Mouse (Mus musculus): ENCODE data around the gene Lpin1. TPM values are rescaled to one million over a fixed set of nuclear protein-coding genes. Genes with fewer than 3 reads are reported as not detected.
A peak's percentile ranks its signal among the peaks of the same experiment; 100 is the strongest.

Lpin1 gene
- polyA plus RNA-seq, 1 experiment from 2014 or later = 4.9 TPM

DNA sequence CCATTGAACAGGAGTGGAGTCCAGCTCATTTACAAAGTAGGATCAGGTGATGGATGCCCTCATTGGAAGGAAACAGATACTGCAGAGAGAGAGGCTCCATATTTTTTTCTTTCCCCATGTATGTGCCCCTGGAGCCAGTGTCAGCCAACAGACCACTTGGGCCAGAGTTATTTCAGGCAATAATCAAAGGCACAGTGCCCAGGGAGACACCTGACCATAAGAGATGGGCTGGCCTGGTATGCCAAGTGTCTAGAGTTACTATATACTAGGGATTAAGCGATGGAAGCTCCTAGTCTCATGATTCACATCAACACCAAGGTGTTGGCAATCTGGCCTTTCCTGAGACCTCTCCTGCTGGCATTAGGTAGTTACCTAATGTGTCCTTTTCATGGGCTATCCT lies 97.8 kb downstream of the Lpin1 start:
- WGBS = 83% methylated on average over 1 of the region's 1 CpGs
- Histone ChIP-seq H3K4me3 (no peak overlapping the region), H3K27me3 (replicated peaks) (no peaks in the 10 kb centered on the region), H3K4me1 (peaks cover 13% of the 10 kb centered on the region), H3K9ac (no peak overlapping the region), H3K9me3 (no peaks in the 10 kb centered on the region), H3K4me2 (no peak overlapping the region), H3K27ac (replicated peaks) (no peak overlapping the region), H3K36me3 (no peaks in the 10 kb centered on the region)
- no peak for ATAC-seq (ENCODE audit: extremely low read depth, insufficient number of reproducible peaks, low FRiP score, low TSS enrichment)

DNA sequence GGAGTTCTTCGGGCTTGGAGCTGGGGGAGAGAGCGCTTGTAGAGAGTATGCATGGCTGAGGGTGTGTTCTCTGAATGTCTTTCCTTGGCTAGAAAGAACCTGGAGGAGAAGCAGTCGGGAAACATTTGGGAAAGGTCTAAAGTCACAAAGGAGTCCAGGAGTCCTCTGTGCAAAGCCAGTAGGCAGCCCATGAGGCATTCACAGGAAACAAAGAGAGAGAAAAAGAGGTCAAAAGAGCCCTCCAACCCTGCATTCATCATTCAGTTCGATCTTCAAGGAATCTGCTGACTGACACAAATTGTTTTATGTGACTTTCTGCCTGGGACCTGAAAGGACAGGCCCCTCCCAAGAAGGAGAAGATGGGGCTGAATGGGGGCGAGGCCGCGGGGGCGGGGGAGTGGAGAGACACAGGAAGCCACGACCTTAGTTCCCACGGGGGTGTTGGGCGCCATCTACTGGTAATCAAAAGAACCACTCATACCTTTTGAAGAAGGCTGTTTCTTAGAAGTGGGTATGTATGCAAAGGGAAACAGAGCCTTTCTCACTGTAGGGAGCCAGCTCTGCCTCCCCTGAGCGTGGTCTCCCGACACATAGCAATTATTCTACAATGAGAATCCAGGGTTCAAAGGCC lies 101.5 kb downstream of the Lpin1 start:
- no peak for ATAC-seq (ENCODE audit: extremely low read depth, insufficient number of reproducible peaks, low FRiP score, low TSS enrichment)
- Histone ChIP-seq H3K27me3 (replicated peaks) (no peaks in the 10 kb centered on the region), H3K4me1 (peaks cover 6% of the 10 kb centered on the region), H3K27ac (replicated peaks) (no peak overlapping the region), H3K9me3 (no peaks in the 10 kb centered on the region), H3K9ac (no peak overlapping the region), H3K36me3 (no peaks in the 10 kb centered on the region), H3K4me2 (peak overlapping the region; percentile 55), H3K4me3 (0 out of 2 replicates have a peak overlapping the region, but pooled peaks have one; percentile 4)
- WGBS = 19% methylated on average over 13 of the region's 13 CpGs

DNA sequence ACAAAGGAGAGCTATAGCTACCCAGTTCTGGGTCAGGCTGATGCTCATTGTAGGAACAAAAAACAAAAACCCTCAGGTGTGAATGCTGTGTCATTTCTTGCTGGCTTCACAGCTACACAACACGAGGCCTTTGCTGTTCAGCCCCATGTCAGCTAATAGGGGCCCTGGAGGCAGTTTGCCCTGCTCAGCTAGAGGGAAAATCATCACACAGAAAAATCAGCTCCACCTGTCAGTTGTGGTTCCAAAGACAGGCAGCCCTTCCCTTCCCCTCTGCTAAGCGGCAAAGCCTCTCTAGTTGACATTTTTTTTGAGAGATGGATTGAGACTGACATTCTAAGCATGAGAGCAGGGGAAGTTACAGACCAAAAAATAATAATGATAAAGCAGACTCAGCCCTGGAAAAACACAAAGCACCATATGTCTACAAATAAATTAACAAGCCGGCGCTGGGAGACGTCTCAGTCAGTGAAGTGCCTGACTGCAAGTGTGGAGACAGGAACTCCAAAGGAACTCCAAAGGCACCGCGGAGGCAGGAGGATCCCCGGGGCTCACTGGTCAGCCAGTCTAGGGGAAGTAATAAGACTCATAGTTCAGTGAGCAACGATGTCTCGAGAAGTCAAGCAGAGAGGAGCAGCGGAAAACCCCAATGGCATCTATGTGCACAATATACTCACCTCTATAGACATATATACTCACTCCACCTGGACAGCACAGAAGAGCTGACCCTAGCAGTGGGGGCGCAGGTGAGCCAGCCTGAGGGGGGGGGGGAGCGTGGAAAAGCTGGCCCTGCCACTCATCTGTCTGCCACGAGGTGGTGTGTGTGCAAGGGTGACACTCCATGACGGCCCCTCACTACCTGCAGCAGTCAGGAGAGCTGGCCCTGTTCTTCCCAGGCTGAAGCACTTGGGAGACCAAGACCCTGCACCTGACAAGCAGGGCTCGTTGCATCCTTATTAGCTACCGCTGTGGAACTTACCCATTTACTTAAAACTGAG lies 103.7 kb downstream of the Lpin1 start:
- no peaks in the 10 kb centered on the region for H3K27me3 ChIP-seq (replicated peaks)

GRCm38 (mm10) chr12:16504244-16504643 lies 106.5 kb downstream of the Lpin1 start:
- Histone ChIP-seq H3K9ac (no peak overlapping the region), H3K4me3 (no peak overlapping the region), H3K27ac (replicated peaks) (no peak overlapping the region), H3K27me3 (replicated peaks) (no peaks in the 10 kb centered on the region), H3K4me2 (no peak overlapping the region), H3K4me1 (peaks cover 5% of the 10 kb centered on the region), H3K36me3 (no peaks in the 10 kb centered on the region), H3K9me3 (peaks cover 8% of the 10 kb centered on the region)
- 82% methylated on average over 3 of the region's 3 CpGs for WGBS
- no peak for ATAC-seq (ENCODE audit: extremely low read depth, insufficient number of reproducible peaks, low FRiP score, low TSS enrichment)

More for the DNA sequence above, 103.7 kb downstream of the Lpin1 start:
- WGBS = 59% methylated on average over 17 of the region's 17 CpGs
- no peak overlapping the region for H3K9ac ChIP-seq
- no peaks in the 10 kb centered on the region for H3K36me3 ChIP-seq
- H3K4me3 ChIP-seq = no peak overlapping the region
- peaks cover 6% of the 10 kb centered on the region for H3K9me3 ChIP-seq
- H3K4me1 ChIP-seq = peaks cover 6% of the 10 kb centered on the region
- H3K4me2 ChIP-seq = no peak overlapping the region
- no peak for ATAC-seq (ENCODE audit: extremely low read depth, insufficient number of reproducible peaks, low FRiP score, low TSS enrichment)
- H3K27ac ChIP-seq (replicated peaks) = no peak overlapping the region

GRCm38 (mm10) chr12:16497960-16498359 lies 112.8 kb downstream of the Lpin1 start:
- Histone ChIP-seq H3K36me3 (no peaks in the 10 kb centered on the region), H3K9me3 (peaks cover 8% of the 10 kb centered on the region), H3K4me3 (no peak overlapping the region), H3K27ac (replicated peaks) (no peak overlapping the region), H3K4me2 (no peak overlapping the region), H3K9ac (no peak overlapping the region), H3K27me3 (replicated peaks) (no peaks in the 10 kb centered on the region), H3K4me1 (peaks cover 3% of the 10 kb centered on the region; the same call in 1 of the 2 replicates)
- no peak for ATAC-seq (ENCODE audit: extremely low read depth, insufficient number of reproducible peaks, low FRiP score, low TSS enrichment)
- WGBS = 21% methylated on average over 4 of the region's 4 CpGs

- Histone ChIP-seq H3K27me3 (replicated peaks) (no peaks in the 10 kb centered on the region), H3K9me3 (no peaks in the 10 kb centered on the region), H3K4me1 (no peaks in the 10 kb centered on the region), H3K9ac (no peak overlapping the region), H3K27ac (replicated peaks) (no peak overlapping the region), H3K36me3 (no peaks in the 10 kb centered on the region), H3K4me2 (no peak overlapping the region), H3K4me3 (no peak overlapping the region)
- ATAC-seq (ENCODE audit: extremely low read depth, insufficient number of reproducible peaks, low FRiP score, low TSS enrichment) = no peak
- whole genome bisulfite sequencing = 67% methylated on average over 6 of the region's 6 CpGs
Measured at GRCm38 (mm10) chr12:16492713-16493112, 118.1 kb downstream of the Lpin1 start.

GRCm38 (mm10) chr12:16488899-16489298 lies 121.9 kb downstream of the Lpin1 start:
- Histone ChIP-seq H3K9me3 (no peaks in the 10 kb centered on the region), H3K4me2 (no peak overlapping the region), H3K36me3 (no peaks in the 10 kb centered on the region), H3K4me1 (no peaks in the 10 kb centered on the region), H3K4me3 (no peak overlapping the region), H3K27ac (replicated peaks) (no peak overlapping the region), H3K27me3 (replicated peaks) (no peaks in the 10 kb centered on the region), H3K9ac (no peak overlapping the region)
- ATAC-seq (ENCODE audit: extremely low read depth, insufficient number of reproducible peaks, low FRiP score, low TSS enrichment) = no peak

DNA sequence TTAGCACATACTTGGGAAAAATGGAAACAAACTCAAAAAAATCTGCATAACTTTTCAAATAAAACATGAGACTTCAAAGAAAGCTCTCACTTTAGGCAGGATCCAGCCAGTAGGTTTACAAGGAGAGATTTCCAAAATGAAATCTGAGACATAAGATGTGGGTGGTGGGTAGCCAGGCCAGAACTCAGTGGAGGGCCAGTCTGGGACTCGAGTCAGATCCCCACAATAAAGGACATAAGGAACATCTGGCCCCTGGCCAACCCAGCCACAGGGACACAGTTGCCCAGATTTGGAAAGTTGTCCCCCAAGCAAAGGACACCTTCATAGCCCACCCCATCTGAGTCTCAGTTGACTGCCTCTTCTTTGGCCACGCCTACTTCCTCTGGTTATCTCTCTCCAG lies 123.3 kb downstream of the Lpin1 start:
- no peaks in the 10 kb centered on the region for H3K36me3 ChIP-seq
- H3K4me3 ChIP-seq = no peak overlapping the region
- no peak for ATAC-seq (ENCODE audit: extremely low read depth, insufficient number of reproducible peaks, low FRiP score, low TSS enrichment)
- H3K9me3 ChIP-seq = no peaks in the 10 kb centered on the region
- no peak overlapping the region for H3K4me2 ChIP-seq
- H3K4me1 ChIP-seq = no peaks in the 10 kb centered on the region
- WGBS = 56% methylated on average over 2 of the region's 2 CpGs
- no peaks in the 10 kb centered on the region for H3K27me3 ChIP-seq (replicated peaks)
- no peak overlapping the region for H3K27ac ChIP-seq (replicated peaks)
- no peak overlapping the region for H3K9ac ChIP-seq

Other genes with a start within 250 kb of the Lpin1 start
- gene Ntsr2, start 42.4 kb upstream of the Lpin1 start, polyA plus RNA-seq (2015; fragmentation: Nextera tagmentation; extraction: Ambion mirVana) = not detected in 2 replicates
- gene Greb1, start 189.9 kb upstream of the Lpin1 start, polyA plus RNA-seq (2015; fragmentation: Nextera tagmentation; extraction: Ambion mirVana) = 0.44 and 1.1 TPM in 2 replicates
- gene E2f6, start 200.0 kb upstream of the Lpin1 start, polyA plus RNA-seq (2015; fragmentation: Nextera tagmentation; extraction: Ambion mirVana) = 43.6 and 50.8 TPM in 2 replicates

Measured in heart, embryonic 13.5 days (tissue).